Mouse (Mus musculus): ENCODE measurements around the gene Nfam1. TPM values are rescaled to one million over a fixed set of nuclear protein-coding genes. Genes with fewer than 3 reads are reported as not detected.

Nfam1 gene
- polyA plus RNA-seq (2015; fragmentation: Nextera tagmentation; extraction: Ambion mirVana): 2.4 and 9.2 TPM in 2 replicates

DNA sequence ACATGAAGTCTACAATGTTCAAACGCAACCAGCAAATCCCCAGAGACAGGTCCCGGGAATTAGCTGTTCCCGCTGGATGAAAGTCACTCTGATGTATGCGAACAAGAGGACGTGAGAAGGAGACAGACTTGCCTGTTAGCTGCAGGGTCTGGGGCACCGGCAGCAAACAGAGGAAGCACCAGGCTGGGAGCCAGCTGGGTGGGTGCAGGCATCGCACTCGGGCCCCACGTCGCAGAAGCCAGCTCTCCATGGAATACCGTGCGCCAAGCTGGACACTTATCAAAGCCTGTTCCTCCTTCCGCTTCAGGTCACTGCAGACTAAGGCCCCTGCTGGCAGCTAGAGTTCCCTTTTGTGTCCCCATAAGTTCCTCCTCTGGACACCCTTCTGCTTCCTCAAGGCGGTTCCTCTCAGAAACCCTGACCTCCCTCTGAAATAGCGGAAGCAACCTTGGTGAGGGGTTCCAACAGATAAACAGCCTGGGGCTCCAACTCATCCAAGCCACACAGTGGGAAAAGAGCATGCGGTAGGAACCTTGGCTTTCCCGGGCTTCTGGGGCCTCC is at the start of gene Nfam1:
Gene Nfam1, minus strand, starts transcription at position 326 of the 561 bp plus-strand sequence.

GRCm38 (mm10) chr15:82987732-82988112 is 45.4 kb downstream of the Nfam1 start, which contains the start of gene Tcf20:
TSS of gene Tcf20 (minus strand) at chr15:82987872.

Small RNA genes lying within 50 kb of the gene (microRNA-seq; reads per million reads assigned to microRNA genes)
- 8.0 reads per million, percentile 16 among the genes with 10 or more reads in this experiment for gene Mir3080

Other genes starting within 250 kb of the Nfam1 start
- gene Cyp2d26, start 239.0 kb downstream of the Nfam1 start, polyA plus RNA-seq (2015; fragmentation: Nextera tagmentation; extraction: Ambion mirVana): 0.23 and 0.63 TPM in 2 replicates
- gene Tcf20, start 45.4 kb downstream of the Nfam1 start, polyA plus RNA-seq (2015; fragmentation: Nextera tagmentation; extraction: Ambion mirVana): 4.4 and 4.9 TPM in 2 replicates
- gene Serhl, start 56.2 kb upstream of the Nfam1 start, polyA plus RNA-seq (2015; fragmentation: Nextera tagmentation; extraction: Ambion mirVana): 47.1 and 51.8 TPM in 2 replicates
- gene Rrp7a, start 89.5 kb upstream of the Nfam1 start, polyA plus RNA-seq (2015; fragmentation: Nextera tagmentation; extraction: Ambion mirVana): 36.8 and 47.8 TPM in 2 replicates
- 60.1 and 61.5 TPM in 2 replicates for gene Poldip3, start 116.1 kb upstream of the Nfam1 start, polyA plus RNA-seq (2015; fragmentation: Nextera tagmentation; extraction: Ambion mirVana)
- 212 and 225 TPM in 2 replicates for gene Cyb5r3, start 139.3 kb upstream of the Nfam1 start, polyA plus RNA-seq (2015; fragmentation: Nextera tagmentation; extraction: Ambion mirVana)
- 35.2 and 35.9 TPM in 2 replicates for gene A4galt, start 218.5 kb upstream of the Nfam1 start, polyA plus RNA-seq (2015; fragmentation: Nextera tagmentation; extraction: Ambion mirVana)

All from urinary bladder, postnatal 0 days (tissue).